ENCODE assay signal across 15 mouse cellular contexts in genomic region chr17:76002836-76003235, GRCm38 (mm10).
A peak's percentile ranks its signal among the peaks of the same experiment; 100 is the strongest.
DNase-seq lines count a peak whose midpoint lies in the region; ATAC-seq and TF ChIP-seq lines count a peak whose summit lies in the region.
"Had no signal": no experiment of that assay in that cellular context is flagged by ENCODE, and none has a peak within 500 bp of the region (broad histone marks: within the 10 kb centered on the region; RNA-seq: fewer than 3 reads in every experiment).

No protein-coding gene starts in this region.

- H3K9me3 ChIP-seq in heart, postnatal 0 days (replicated peaks; ENCODE audit: control insufficient read depth, low read length) = no peaks in the 10 kb centered on the region
- no peaks in the 10 kb centered on the region for H3K9me3 ChIP-seq in lung, postnatal 0 days (ENCODE audit: low read length)
- H3K9me3 ChIP-seq: hindbrain, embryonic 15.5 days; neural tube, embryonic 12.5 days had no signal

- no peak for ATAC-seq in heart, postnatal 0 days (ENCODE audit: insufficient read depth, low read depth)
- ATAC-seq in lung, postnatal 0 days = no peak
- no peak for ATAC-seq in megakaryocyte, adult 5-6 weeks (ENCODE audit: poor library complexity, severe bottlenecking)

- H3K27me3 ChIP-seq in heart, postnatal 0 days (ENCODE audit: control insufficient read depth, insufficient read depth, low read length) = no peaks in the 10 kb centered on the region
- no peaks in the 10 kb centered on the region for H3K27me3 ChIP-seq in lung, postnatal 0 days (replicated peaks; ENCODE audit: insufficient read depth, low read length)
- H3K27me3 ChIP-seq: hindbrain, embryonic 15.5 days; neural tube, embryonic 12.5 days had no signal

- H3K36me3 ChIP-seq in heart, postnatal 0 days (replicated peaks; ENCODE audit: control insufficient read depth, insufficient read depth, low read length) = no peaks in the 10 kb centered on the region
- no peaks in the 10 kb centered on the region for H3K36me3 ChIP-seq in lung, postnatal 0 days (ENCODE audit: insufficient read depth, low read length)
- H3K36me3 ChIP-seq: hindbrain, embryonic 15.5 days; neural tube, embryonic 12.5 days had no signal

- no peak overlapping the region for H3K4me2 ChIP-seq in heart, postnatal 0 days (ENCODE audit: low read depth, low read length)
- no peak overlapping the region for H3K4me2 ChIP-seq in lung, postnatal 0 days (replicated peaks; ENCODE audit: low read depth, low read length)
- H3K4me2 ChIP-seq: heart, embryonic 11.5 days; hindbrain, embryonic 15.5 days; neural tube, embryonic 12.5 days had no signal

- no peaks in the 10 kb centered on the region for H3K4me1 ChIP-seq in heart, postnatal 0 days (ENCODE audit: control insufficient read depth, insufficient read depth)
- H3K4me1 ChIP-seq in lung, postnatal 0 days (ENCODE audit: insufficient read depth, low read depth, low read length) = no peaks in the 10 kb centered on the region
- H3K4me1 ChIP-seq: hindbrain, embryonic 15.5 days; neural tube, embryonic 12.5 days had no signal

- H3K27ac ChIP-seq in heart, postnatal 0 days (ENCODE audit: low read depth) = no peak overlapping the region
- H3K27ac ChIP-seq in lung, postnatal 0 days (ENCODE audit: low read length) = no peak overlapping the region
- H3K27ac ChIP-seq: hindbrain, embryonic 15.5 days; neural tube, embryonic 12.5 days had no signal

- DNase-seq in heart, postnatal 0 days (ENCODE audit: low spot score) = no peak
- DNase-seq in heart, adult 8-10 months (ENCODE audit: low spot score) = no peak
- DNase-seq in lung, postnatal 0 days (ENCODE audit: low spot score) = no peak
- DNase-seq in lung, postnatal 10 days = no peak
- peak; percentile 41 for DNase-seq in NIH3T3 (ENCODE audit: low read depth)
- peak; percentile 49 for DNase-seq in retina, embryonic 14.5 days (ENCODE audit: low spot score)
- no peak for DNase-seq in kidney, adult 18-20 months
- DNase-seq: cerebellum, postnatal 25 days; kidney, postnatal 14 days; right cerebral cortex, adult 18-20 months; thymus, postnatal 36 days had no signal

- H3K9ac ChIP-seq in heart, postnatal 0 days (replicated peaks; ENCODE audit: low read depth, low read length) = no peak overlapping the region
- H3K9ac ChIP-seq in lung, postnatal 0 days (replicated peaks; ENCODE audit: low read depth) = no peak overlapping the region
- H3K9ac ChIP-seq: hindbrain, embryonic 15.5 days; neural tube, embryonic 12.5 days had no signal

- H3K4me3 ChIP-seq in heart, postnatal 0 days (ENCODE audit: low read depth, low read length) = no peak overlapping the region
- H3K4me3 ChIP-seq in lung, postnatal 0 days (ENCODE audit: low read depth, low read length) = no peak overlapping the region
- H3K4me3 ChIP-seq: hindbrain, embryonic 15.5 days; neural tube, embryonic 12.5 days had no signal

- TF ChIP-seq CTCF in heart, postnatal 0 days (IDR thresholded peaks at IDR 0.05; ENCODE audit: low read depth) = peak; percentile 19; the same call in 1 of the 2 replicates
- TF ChIP-seq CTCF in lung, postnatal 0 days (IDR thresholded peaks at IDR 0.05) = peak; percentile 42

- no peak for TF ChIP-seq EP300 in heart, postnatal 0 days (IDR thresholded peaks at IDR 0.05; ENCODE audit: low read depth)
- TF ChIP-seq EP300 in lung, postnatal 0 days (IDR thresholded peaks at IDR 0.05) = no peak

Comparison
In these comparisons a context has a peak if more than half of its experiments do, and no peak if none do; other contexts are left out.
1. DNase-seq: peak in NIH3T3 (single experiment) and retina, embryonic 14.5 days (single experiment); none in heart, postnatal 0 days (single experiment), heart, adult 8-10 months (single experiment), lung, postnatal 0 days (single experiment), lung, postnatal 10 days (single experiment) and kidney, adult 18-20 months (single experiment).